Mouse (Mus musculus): Measurements from ENCODE around the gene Ankrd28. TPM values are rescaled to one million over a fixed set of nuclear protein-coding genes. Genes with fewer than 3 reads are reported as not detected.

Gene Ankrd28
- polyA plus RNA-seq, 2 experiments, result 3.8 to 4.8 TPM

- H3K4me1 ChIP-seq (replicated peaks; ENCODE audit: control insufficient read depth in 2 of 2, insufficient read depth in 2 of 2, low read length in 1 of 2), result peaks cover 0 to 2% of the 10 kb centered on the region in 2 experiments; a peak in 1 of 4 replicates
- ATAC-seq (ENCODE audit: insufficient read depth) (no peak), DNase-seq (ENCODE audit: low read depth in 3 of 3, low spot score in 3 of 3) (no peak)
- TF ChIP-seq EP300 (IDR thresholded peaks at IDR 0.05; ENCODE audit: low read depth) (no peak), CTCF (IDR thresholded peaks at IDR 0.05; ENCODE audit: low read depth) (no peak)
- H3K4me3 ChIP-seq (ENCODE audit: insufficient read depth in 1 of 2, low read depth in 2 of 2, low read length in 2 of 2), result no peak overlapping the region
- H3K9me3 ChIP-seq (ENCODE audit: control insufficient read depth, low read length), result no peaks in the 10 kb centered on the region
- H3K9ac ChIP-seq (replicated peaks), result no peak overlapping the region
- no peak overlapping the region for H3K27ac ChIP-seq
- WGBS (ENCODE audit: insufficient replicate concordance), result 32% methylated on average over 2 of the region's 2 CpGs
- no peak overlapping the region for H3K4me2 ChIP-seq (ENCODE audit: low read depth)
- H3K36me3 ChIP-seq (replicated peaks; ENCODE audit: control insufficient read depth, insufficient read depth, low read depth), result no peaks in the 10 kb centered on the region
- no peaks in the 10 kb centered on the region for H3K27me3 ChIP-seq (ENCODE audit: control insufficient read depth, insufficient read depth, low read length)
These were observed 26.7 kb downstream of the Ankrd28 start for GRCm38 (mm10) chr14:31803791-31804190.

- Histone ChIP-seq H3K4me1 (replicated peaks; ENCODE audit: control insufficient read depth in 2 of 2, insufficient read depth in 2 of 2, low read length in 1 of 2) (peaks cover 0 to 2% of the 10 kb centered on the region in 2 experiments; a peak in 1 of 4 replicates), H3K4me3 (ENCODE audit: insufficient read depth in 1 of 2, low read depth in 2 of 2, low read length in 2 of 2) (no peak overlapping the region), H3K9ac (replicated peaks) (no peak overlapping the region), H3K27me3 (ENCODE audit: control insufficient read depth, insufficient read depth, low read length) (no peaks in the 10 kb centered on the region), H3K4me2 (ENCODE audit: low read depth) (no peak overlapping the region), H3K9me3 (ENCODE audit: control insufficient read depth, low read length) (no peaks in the 10 kb centered on the region), H3K27ac (no peak overlapping the region), H3K36me3 (replicated peaks; ENCODE audit: control insufficient read depth, insufficient read depth, low read depth) (no peaks in the 10 kb centered on the region)
- TF ChIP-seq EP300 (IDR thresholded peaks at IDR 0.05; ENCODE audit: low read depth), result no peak
- no peak for TF ChIP-seq CTCF (IDR thresholded peaks at IDR 0.05; ENCODE audit: low read depth)
- 81% methylated on average over 7 of the region's 7 CpGs for whole genome bisulfite sequencing (ENCODE audit: insufficient replicate concordance)
- no peak for ATAC-seq (ENCODE audit: insufficient read depth)
- DNase-seq (ENCODE audit: low read depth in 3 of 3, low spot score in 3 of 3), result no peak
These were observed 29.5 kb downstream of the Ankrd28 start for GRCm38 (mm10) chr14:31800976-31801375.

- Histone ChIP-seq H3K27ac (no peak overlapping the region), H3K4me2 (ENCODE audit: low read depth) (no peak overlapping the region), H3K9ac (replicated peaks) (no peak overlapping the region), H3K9me3 (ENCODE audit: control insufficient read depth, low read length) (no peaks in the 10 kb centered on the region), H3K27me3 (ENCODE audit: control insufficient read depth, insufficient read depth, low read length) (no peaks in the 10 kb centered on the region), H3K36me3 (replicated peaks; ENCODE audit: control insufficient read depth, insufficient read depth, low read depth) (no peaks in the 10 kb centered on the region), H3K4me3 (ENCODE audit: insufficient read depth in 1 of 2, low read depth in 2 of 2, low read length in 2 of 2) (no peak overlapping the region), H3K4me1 (replicated peaks; ENCODE audit: control insufficient read depth in 2 of 2, insufficient read depth in 2 of 2, low read length in 1 of 2) (peaks cover 0 to 2% of the 10 kb centered on the region in 2 experiments; a peak in 1 of 4 replicates)
- 78% methylated on average over 5 of the region's 5 CpGs for WGBS (ENCODE audit: insufficient replicate concordance)
- DNase-seq (ENCODE audit: low read depth in 3 of 3, low spot score in 3 of 3) (no peak), ATAC-seq (ENCODE audit: insufficient read depth) (no peak)
- TF ChIP-seq CTCF (IDR thresholded peaks at IDR 0.05; ENCODE audit: low read depth) (no peak), EP300 (IDR thresholded peaks at IDR 0.05; ENCODE audit: low read depth) (no peak)
These were observed 30.0 kb downstream of the Ankrd28 start for GRCm38 (mm10) chr14:31800446-31800845.

- DNase-seq (ENCODE audit: low read depth in 3 of 3, low spot score in 3 of 3), result no peak
- no peaks in the 10 kb centered on the region for H3K27me3 ChIP-seq (ENCODE audit: control insufficient read depth, insufficient read depth, low read length)
- H3K36me3 ChIP-seq (replicated peaks; ENCODE audit: control insufficient read depth, insufficient read depth, low read depth), result no peaks in the 10 kb centered on the region
- TF ChIP-seq EP300 (IDR thresholded peaks at IDR 0.05; ENCODE audit: low read depth), result no peak
- TF ChIP-seq CTCF (IDR thresholded peaks at IDR 0.05; ENCODE audit: low read depth), result no peak
- H3K4me2 ChIP-seq (ENCODE audit: low read depth), result no peak overlapping the region
- no peak overlapping the region for H3K27ac ChIP-seq
- H3K4me1 ChIP-seq (replicated peaks; ENCODE audit: control insufficient read depth in 2 of 2, insufficient read depth in 2 of 2, low read length in 1 of 2), result peaks cover 0 to 2% of the 10 kb centered on the region in 2 experiments; a peak in 1 of 4 replicates
- no peak overlapping the region for H3K4me3 ChIP-seq (ENCODE audit: insufficient read depth in 1 of 2, low read depth in 2 of 2, low read length in 2 of 2)
- H3K9me3 ChIP-seq (ENCODE audit: control insufficient read depth, low read length), result no peaks in the 10 kb centered on the region
- WGBS (ENCODE audit: insufficient replicate concordance), result 83% methylated on average over 10 of the region's 10 CpGs
- ATAC-seq (ENCODE audit: insufficient read depth), result no peak
- no peak overlapping the region for H3K9ac ChIP-seq (replicated peaks)
These were observed 31.5 kb downstream of the Ankrd28 start for GRCm38 (mm10) chr14:31798937-31799336.

- TF ChIP-seq CTCF (IDR thresholded peaks at IDR 0.05; ENCODE audit: low read depth), result no peak
- no peak for TF ChIP-seq EP300 (IDR thresholded peaks at IDR 0.05; ENCODE audit: low read depth)
- DNase-seq (ENCODE audit: low read depth in 3 of 3, low spot score in 3 of 3) (no peak), ATAC-seq (ENCODE audit: insufficient read depth) (no peak)
- Histone ChIP-seq H3K27ac (no peak overlapping the region), H3K27me3 (ENCODE audit: control insufficient read depth, insufficient read depth, low read length) (no peaks in the 10 kb centered on the region), H3K9me3 (ENCODE audit: control insufficient read depth, low read length) (no peaks in the 10 kb centered on the region), H3K9ac (replicated peaks) (no peak overlapping the region), H3K4me2 (ENCODE audit: low read depth) (no peak overlapping the region), H3K4me3 (ENCODE audit: insufficient read depth in 1 of 2, low read depth in 2 of 2, low read length in 2 of 2) (no peak overlapping the region), H3K36me3 (replicated peaks; ENCODE audit: control insufficient read depth, insufficient read depth, low read depth) (no peaks in the 10 kb centered on the region), H3K4me1 (replicated peaks; ENCODE audit: control insufficient read depth in 2 of 2, insufficient read depth in 2 of 2, low read length in 1 of 2) (no peaks in the 10 kb centered on the region)
- WGBS (ENCODE audit: insufficient replicate concordance), result 10% methylated on average over 1 of the region's 1 CpGs
These were observed 34.9 kb downstream of the Ankrd28 start for GRCm38 (mm10) chr14:31795535-31795934.
